Mouse (Mus musculus) small intestine, adult 2 months (tissue): Measurements from ENCODE around the gene Scarb1.

ENCODE experiments used
- CTCF ChIP-seq: fragments of 200-500 bp; IDR thresholded peaks from 2 replicates; pipeline ENCODE4 v1.5.1; 2012; ENCODE audit warnings: low read depth, mild to moderate bottlenecking, control low read depth, inconsistent platforms, low read length, moderate library complexity, mixed read lengths; ENCODE audit not compliant: insufficient replicate concordance, insufficient read length; ENCODE audit errors: extremely low read depth
- POLR2A ChIP-seq: fragments of 200-500 bp; IDR thresholded peaks from 2 replicates; pipeline ENCODE4 v1.6.1; 2012; ENCODE audit warnings: low read depth, mild to moderate bottlenecking, control low read depth, inconsistent platforms, low read length, moderate library complexity

DNA sequence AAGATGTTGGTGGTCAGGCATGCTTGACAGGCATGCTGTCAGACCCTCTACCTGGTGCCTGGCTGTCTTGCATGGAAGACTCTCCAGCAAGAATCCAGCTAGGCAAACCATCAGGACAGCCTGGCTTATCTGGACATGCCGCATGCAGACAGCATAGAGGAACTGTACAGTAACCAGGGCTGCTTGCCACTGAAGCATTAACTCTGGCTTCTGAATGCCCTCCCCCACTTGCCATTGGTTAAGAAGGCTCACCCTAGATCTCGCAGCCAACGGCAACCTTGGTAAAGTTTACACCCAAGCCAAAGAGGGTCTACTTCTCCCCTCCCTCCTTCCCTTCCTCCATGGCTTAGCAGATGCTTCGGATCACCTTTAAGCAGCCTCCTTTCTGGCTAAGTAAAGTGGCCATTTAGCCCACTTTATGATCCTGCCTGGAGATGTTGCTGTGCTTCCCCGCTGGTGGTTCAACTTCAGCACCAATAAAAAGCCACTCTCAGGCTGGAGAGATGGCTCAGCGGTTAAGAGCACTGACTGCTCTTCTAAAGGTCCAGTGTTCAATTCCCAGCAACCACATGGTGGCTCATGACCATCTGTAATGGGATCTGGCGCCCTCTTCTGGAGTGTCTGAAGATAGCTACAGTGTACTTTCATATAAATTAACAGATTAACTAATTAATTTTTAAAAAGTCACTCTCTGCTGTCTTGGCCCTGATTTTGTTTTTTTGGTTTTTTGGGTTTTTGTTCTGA, 30.2 kb upstream of the Scarb1 start:
- TF ChIP-seq CTCF = no peak
- TF ChIP-seq POLR2A = no peak
